Mouse (Mus musculus) stomach, postnatal 0 days (tissue): Measurements from ENCODE around the gene Ube2k. TPM values are rescaled to one million over a fixed set of nuclear protein-coding genes. Genes with fewer than 3 reads are reported as not detected.

Experiments used
- ATAC-seq: fragments of 200-750 bp; cut with Nextera tagmentation; 2 replicates; pipeline ENCODE4 v1.8.0; 2017; ENCODE audit not compliant: low FRiP score, low TSS enrichment
- DNase-seq: peaks from one replicate; pipeline ENCODE4 v3.0.0-alpha.2; 2016; ENCODE audit warnings: low spot score
- H3K27ac ChIP-seq: fragments of 300-500 bp; sonication (generic); replicated peaks from 2 replicates; pipeline ENCODE4 v1.5.1; 2014; ENCODE audit warnings: mild to moderate bottlenecking, control low read depth
- H3K27me3 ChIP-seq: fragments of 300-500 bp; sonication (generic); 2 replicates; pipeline ENCODE4 v1.6.1; 2014; ENCODE audit warnings: low read length; ENCODE audit not compliant: control insufficient read depth, insufficient read depth
- H3K36me3 ChIP-seq: fragments of 300-500 bp; sonication (generic); 2 replicates; pipeline ENCODE4 v1.6.1; 2014; ENCODE audit warnings: low read length, mixed read lengths; ENCODE audit not compliant: control insufficient read depth, insufficient read depth
- H3K4me1 ChIP-seq: fragments of 300-500 bp; sonication (generic); replicated peaks from 2 replicates; pipeline ENCODE4 v1.6.1; 2014; ENCODE audit warnings: antibody characterized with exemption; ENCODE audit not compliant: control insufficient read depth, insufficient read depth
- H3K4me2 ChIP-seq: fragments of 300-500 bp; sonication (generic); replicated peaks from 2 replicates; pipeline ENCODE4 v1.6.1; 2014; ENCODE audit warnings: low read depth, mild to moderate bottlenecking, control low read depth, moderate library complexity
- H3K4me3 ChIP-seq: fragments of 300-500 bp; sonication (generic); 2 replicates; pipeline ENCODE4 v1.5.1; 2014; ENCODE audit warnings: low read depth, low read length, control low read depth
- H3K9ac ChIP-seq: fragments of 300-500 bp; sonication (generic); 2 replicates; pipeline ENCODE4 v1.6.1; 2014; ENCODE audit warnings: mild to moderate bottlenecking, low read length, control low read depth, mixed read lengths
- H3K9me3 ChIP-seq: fragments of 300-500 bp; sonication (generic); 2 replicates; pipeline ENCODE4 v1.6.1; 2016; ENCODE audit warnings: low read length; ENCODE audit not compliant: control insufficient read depth
- CTCF ChIP-seq: IDR thresholded peaks from 2 replicates; pipeline ENCODE4 v1.5.1; 2016; ENCODE audit warnings: antibody characterized with exemption, low read depth, mild to moderate bottlenecking, moderate library complexity
- EP300 ChIP-seq: optimal IDR thresholded peaks from 2 replicates; pipeline ENCODE3; 2016; ENCODE audit warnings: antibody characterized with exemption
- WGBS: fragments of 180-500 bp; shearing (Covaris S2); extraction: QIAGEN DNeasy Blood & Tissue Kit; methylation state at CpG from one replicate; pipeline ENCODE4 v1.1.7; 2014; 5-methylcytosine and 5-hydroxymethylcytosine counted together
- polyA plus RNA-seq: library from polyadenylated mRNA; unstranded; fragments of >200 nt; fragmentation: Nextera tagmentation; extraction: Ambion mirVana; gene quantifications from 2 replicates; pipeline ENCODE4 v1.2.1, GENCODE M21; 2015

Gene Ube2k
- polyA plus RNA-seq, 1 experiment from 2014 or later = 136 TPM

DNA sequence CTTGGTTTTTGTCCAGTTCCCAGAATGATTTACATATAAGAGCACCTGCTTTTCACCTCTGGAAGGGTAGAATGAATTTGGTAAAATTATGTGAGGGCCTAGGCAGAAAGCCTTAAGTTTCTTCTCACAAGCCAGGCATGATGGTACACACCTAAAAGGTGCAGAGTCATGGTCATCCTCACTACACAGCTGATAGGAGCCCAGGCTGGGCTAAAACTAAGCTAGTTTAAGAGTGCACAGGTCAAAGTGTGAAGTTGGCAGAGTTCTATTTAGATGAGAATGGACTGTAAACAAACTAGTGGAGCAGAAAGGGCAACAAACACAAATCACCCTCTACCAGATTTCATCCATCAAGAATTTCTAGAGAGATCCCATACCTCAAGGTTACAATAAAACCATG, 87.3 kb downstream of the Ube2k start:
- TF ChIP-seq EP300 = no peak
- TF ChIP-seq CTCF = no peak
- no peaks in the 10 kb centered on the region for H3K36me3 ChIP-seq
- no peak for ATAC-seq

DNA sequence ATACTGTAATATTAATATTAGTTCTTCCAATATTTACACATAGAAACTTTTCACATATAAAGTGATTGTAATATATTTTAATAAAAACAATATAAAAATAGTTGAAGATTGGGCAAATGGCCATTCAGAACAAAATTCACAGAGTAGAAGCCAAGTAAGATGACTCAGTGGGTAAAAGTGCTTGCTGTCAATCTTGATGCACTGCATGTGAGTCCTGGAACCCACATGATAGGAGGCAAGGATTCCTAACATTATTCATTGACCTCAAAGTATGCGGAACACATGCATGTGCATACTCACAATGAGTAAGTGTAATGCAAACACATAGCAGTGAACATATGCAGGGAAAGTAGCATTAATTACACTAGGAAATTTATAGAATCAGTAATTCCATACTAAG, 101.9 kb downstream of the Ube2k start:
- Histone ChIP-seq H3K36me3 (0 out of 2 replicates have a peak, but pooled peaks cover 11% of the 10 kb centered on the region), H3K4me3 (no peak overlapping the region), H3K4me1 (no peaks in the 10 kb centered on the region), H3K27me3 (no peaks in the 10 kb centered on the region), H3K9ac (no peak overlapping the region), H3K4me2 (no peak overlapping the region), H3K27ac (no peak overlapping the region), H3K9me3 (no peaks in the 10 kb centered on the region)
- WGBS = 97% methylated on average over 1 of the region's 1 CpGs
- TF ChIP-seq EP300 (no peak), CTCF (no peak)
- no peak for DNase-seq
- ATAC-seq = no peak

More for the DNA sequence above, 87.3 kb downstream of the Ube2k start:
- no peaks in the 10 kb centered on the region for H3K4me1 ChIP-seq
- H3K9ac ChIP-seq = no peak overlapping the region
- no peaks in the 10 kb centered on the region for H3K27me3 ChIP-seq
- DNase-seq = no peak
- H3K27ac ChIP-seq = no peak overlapping the region
- no peak overlapping the region for H3K4me2 ChIP-seq
- no peaks in the 10 kb centered on the region for H3K9me3 ChIP-seq
- H3K4me3 ChIP-seq = no peak overlapping the region

Other genes starting within 250 kb of the Ube2k start
- gene Rfc1, start 201.6 kb upstream of the Ube2k start, polyA plus RNA-seq = 32.5 and 43.7 TPM in 2 replicates
- 0.24 and 0.25 TPM in 2 replicates for gene Klb, start 188.9 kb upstream of the Ube2k start, polyA plus RNA-seq
- 917 and 919 TPM in 2 replicates for gene Rpl9, start 145.8 kb upstream of the Ube2k start, polyA plus RNA-seq
- 43.4 and 46.0 TPM in 2 replicates for gene Lias, start 145.7 kb upstream of the Ube2k start, polyA plus RNA-seq
- 281 and 313 TPM in 2 replicates for gene Ugdh, start 101.3 kb upstream of the Ube2k start, polyA plus RNA-seq
- gene Gm43552, start 44.4 kb upstream of the Ube2k start, polyA plus RNA-seq = not detected in 2 replicates
- 355 and 360 TPM in 2 replicates for gene Smim14, start within 50 bp of the Ube2k start, polyA plus RNA-seq
- gene Pds5a, start 161.0 kb downstream of the Ube2k start, polyA plus RNA-seq = 16.7 and 18.1 TPM in 2 replicates
- gene N4bp2, start 226.3 kb downstream of the Ube2k start, polyA plus RNA-seq = 5.7 and 6.0 TPM in 2 replicates